Mouse (Mus musculus) kidney, adult 2 months (tissue): ENCODE results near the gene Esf1. TPM values are rescaled to one million over a fixed set of nuclear protein-coding genes. Genes with fewer than 3 reads are reported as not detected.

Experiments
- DNase-seq: peaks from one replicate; pipeline ENCODE4 v3.0.0; 2021
- H3K27ac ChIP-seq: fragments of 200-500 bp; 2 replicates; pipeline ENCODE4 v1.5.1; 2012; ENCODE audit warnings: low read depth, low read length, control low read depth, inconsistent platforms; ENCODE audit not compliant: insufficient read depth
- H3K27me3 ChIP-seq: fragments of 200-500 bp; replicated peaks from 2 replicates; pipeline ENCODE4 v1.6.1; 2012; ENCODE audit warnings: mild to moderate bottlenecking, moderate library complexity, low read length, inconsistent platforms; ENCODE audit not compliant: control insufficient read depth, insufficient read depth
- H3K36me3 ChIP-seq: fragments of 200-500 bp; 2 replicates; pipeline ENCODE4 v1.6.1; 2012; ENCODE audit warnings: mild to moderate bottlenecking, moderate library complexity, low read length, inconsistent platforms; ENCODE audit not compliant: control insufficient read depth, insufficient read depth
- H3K4me1 ChIP-seq: fragments of 200-500 bp; 2 replicates; pipeline ENCODE4 v1.6.1; 2011; ENCODE audit warnings: low read length; ENCODE audit not compliant: control insufficient read depth, insufficient read depth
- H3K4me3 ChIP-seq: fragments of 200-500 bp; 2 replicates; pipeline ENCODE4 v1.5.1; 2011; ENCODE audit warnings: mild to moderate bottlenecking, low read depth, low read length, control low read depth; ENCODE audit not compliant: insufficient read depth
- CTCF ChIP-seq: fragments of 200-500 bp; conservative IDR thresholded peaks from 2 replicates; pipeline ENCODE4 v1.5.1; 2011; ENCODE audit warnings: low read depth, mild to moderate bottlenecking, control low read depth, low read length, moderate library complexity, mixed read lengths; ENCODE audit not compliant: insufficient read depth, insufficient read length
- POLR2A ChIP-seq: fragments of 200-500 bp; IDR thresholded peaks from one replicate; pipeline ENCODE4 v1.6.1; 2011; ENCODE audit warnings: low read depth, low read length, control low read depth
- WGBS: fragments of 180-500 bp; shearing (Covaris S2); methylation state at CpG from one replicate; pipeline ENCODE4 v1.1.7; 2018; 5-methylcytosine and 5-hydroxymethylcytosine counted together
- polyA plus RNA-seq: library from polyadenylated mRNA; depleted of rRNA; stranded (reverse); fragments of >200 nt; gene quantifications from 2 replicates; pipeline ENCODE4 v1.2.3, GENCODE M21; 2012

Esf1 gene
- polyA plus RNA-seq, 1 experiment = 1.4 TPM

- no peaks in the 10 kb centered on the region for H3K36me3 ChIP-seq
- H3K27me3 ChIP-seq = no peaks in the 10 kb centered on the region; the same call in 1 of the 2 replicates
- TF ChIP-seq CTCF (no peak), POLR2A (no peak)
- H3K4me1 ChIP-seq = no peaks in the 10 kb centered on the region
- WGBS = 15% methylated on average over 1 of the region's 1 CpGs
- no peak for DNase-seq
- no peak overlapping the region for H3K4me3 ChIP-seq
- no peak overlapping the region for H3K27ac ChIP-seq
These were observed 61.4 kb downstream of the Esf1 start for GRCm38 (mm10) chr2:140108945-140109344.

GRCm38 (mm10) chr2:140107641-140108040 is 62.7 kb downstream of the Esf1 start:
- no peak for DNase-seq
- Histone ChIP-seq H3K27ac (no peak overlapping the region), H3K36me3 (no peaks in the 10 kb centered on the region), H3K27me3 (no peaks in the 10 kb centered on the region), H3K4me3 (no peak overlapping the region), H3K4me1 (no peaks in the 10 kb centered on the region)
- 91% methylated on average over 4 of the region's 4 CpGs for WGBS
- no peak for TF ChIP-seq POLR2A
- no peak for TF ChIP-seq CTCF

GRCm38 (mm10) chr2:140104951-140105350 is 65.4 kb downstream of the Esf1 start:
- Histone ChIP-seq H3K36me3 (no peaks in the 10 kb centered on the region), H3K27ac (no peak overlapping the region), H3K4me1 (no peaks in the 10 kb centered on the region), H3K27me3 (no peaks in the 10 kb centered on the region), H3K4me3 (no peak overlapping the region)
- WGBS = 63% methylated on average over 3 of the region's 3 CpGs
- TF ChIP-seq CTCF (no peak), POLR2A (no peak)
- DNase-seq = no peak

- TF ChIP-seq POLR2A = no peak
- TF ChIP-seq CTCF = no peak
- DNase-seq = no peak
- WGBS = 71% methylated on average over 3 of the region's 3 CpGs
These were observed 69.6 kb downstream of the Esf1 start for GRCm38 (mm10) chr2:140100551-140101474.

GRCm38 (mm10) chr2:140099971-140100370 is 70.4 kb downstream of the Esf1 start:
- WGBS = 81% methylated on average over 3 of the region's 3 CpGs
- Histone ChIP-seq H3K4me1 (no peaks in the 10 kb centered on the region), H3K27ac (no peak overlapping the region), H3K4me3 (no peak overlapping the region), H3K27me3 (no peaks in the 10 kb centered on the region), H3K36me3 (no peaks in the 10 kb centered on the region)
- DNase-seq = no peak
- no peak for TF ChIP-seq POLR2A
- TF ChIP-seq CTCF = no peak

More at GRCm38 (mm10) chr2:140100551-140101474, 69.6 kb downstream of the Esf1 start:
- Histone ChIP-seq H3K27ac (no peak overlapping the region), H3K4me1 (no peaks in the 10 kb centered on the region), H3K36me3 (no peaks in the 10 kb centered on the region), H3K4me3 (no peak overlapping the region), H3K27me3 (no peaks in the 10 kb centered on the region)

- H3K4me1 ChIP-seq = no peaks in the 10 kb centered on the region
- DNase-seq = no peak
- no peak overlapping the region for H3K4me3 ChIP-seq
- H3K27me3 ChIP-seq = no peaks in the 10 kb centered on the region
- H3K27ac ChIP-seq = no peak overlapping the region
- WGBS = 80% methylated on average over 3 of the region's 3 CpGs
- no peaks in the 10 kb centered on the region for H3K36me3 ChIP-seq
- TF ChIP-seq POLR2A (no peak), CTCF (no peak)
These were observed 73.2 kb downstream of the Esf1 start for GRCm38 (mm10) chr2:140097131-140097591.

GRCm38 (mm10) chr2:140096034-140096433 is 74.3 kb downstream of the Esf1 start:
- H3K4me1 ChIP-seq = no peaks in the 10 kb centered on the region
- 94% methylated on average over 5 of the region's 5 CpGs for WGBS
- TF ChIP-seq CTCF (no peak), POLR2A (no peak)
- H3K27me3 ChIP-seq = no peaks in the 10 kb centered on the region
- no peak overlapping the region for H3K4me3 ChIP-seq
- DNase-seq = no peak
- no peaks in the 10 kb centered on the region for H3K36me3 ChIP-seq
- H3K27ac ChIP-seq = no peak overlapping the region
